Mouse (Mus musculus) frontal cortex, postnatal 25 days (tissue): ENCODE data around the gene Sun1.

Experiments
- DNase-seq, 2 experiments: peaks; one replicate each; pipeline ENCODE4 v3.0.0; 2022; ENCODE audit warnings: low spot score in 2 of 2

Gene Sun1

DNA sequence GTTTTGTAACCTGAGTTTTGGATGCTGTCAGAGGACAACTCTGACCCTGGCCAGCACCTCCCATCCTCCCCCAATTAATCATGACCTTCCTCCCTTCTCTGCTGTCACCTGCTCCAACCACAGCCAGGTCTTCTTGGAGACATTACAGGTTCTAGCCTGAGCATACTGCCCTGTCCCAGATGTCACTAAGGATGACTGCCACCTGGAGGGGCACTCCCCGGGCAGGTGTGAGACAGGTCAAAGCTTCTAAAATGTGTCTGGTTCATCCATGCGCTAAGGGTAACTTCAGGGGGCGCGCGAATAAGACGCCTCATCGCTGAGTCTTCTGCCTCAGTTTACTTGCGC is 51.3 kb downstream of the Sun1 start:
- DNase-seq, result no peak

DNA sequence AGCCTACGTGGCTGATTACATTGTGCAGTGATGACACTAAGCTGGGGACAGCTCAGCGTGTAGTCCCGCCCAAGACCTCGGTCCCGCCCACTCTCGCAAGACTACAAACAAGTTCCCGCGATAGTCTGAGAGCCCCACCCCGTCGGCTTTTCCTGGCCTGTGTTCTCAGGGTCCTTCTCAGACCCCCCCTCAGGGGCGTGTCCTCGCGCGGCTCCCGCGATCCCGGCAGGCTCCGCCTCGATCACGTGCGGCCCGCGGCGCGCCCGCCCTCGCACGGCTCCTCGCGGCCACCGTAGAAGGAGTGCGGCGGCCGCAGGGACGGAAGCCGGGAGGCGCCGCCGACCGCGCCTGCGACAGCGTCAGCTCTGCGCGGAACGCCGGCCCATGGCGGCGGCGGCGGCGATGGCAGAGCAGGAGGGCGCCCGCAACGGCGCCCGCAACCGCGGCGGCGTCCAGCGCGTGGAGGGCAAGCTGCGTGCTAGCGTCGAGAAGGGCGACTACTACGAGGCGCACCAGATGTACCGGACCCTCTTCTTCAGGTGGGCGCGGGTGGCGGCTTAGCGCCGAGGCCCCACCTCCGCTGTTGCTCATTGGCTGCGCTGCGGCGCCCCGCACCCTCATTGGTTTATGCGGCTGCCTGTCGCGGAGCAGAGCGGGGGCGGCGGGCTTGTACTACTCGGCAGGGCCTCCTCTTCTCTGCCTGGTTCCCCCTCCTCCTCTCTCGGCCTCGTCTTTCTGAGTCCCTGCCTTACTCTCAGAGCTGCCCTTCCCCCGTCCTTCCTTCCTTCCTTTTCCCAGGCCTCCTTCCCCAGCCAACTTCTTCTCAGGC is 51.9 kb downstream of the Sun1 start, which contains the start of gene Get4:
Gene Get4 (plus strand): TSS at position 244 of the 829 bp plus-strand sequence.
- peak; percentile 95 to 96 for DNase-seq

DNA sequence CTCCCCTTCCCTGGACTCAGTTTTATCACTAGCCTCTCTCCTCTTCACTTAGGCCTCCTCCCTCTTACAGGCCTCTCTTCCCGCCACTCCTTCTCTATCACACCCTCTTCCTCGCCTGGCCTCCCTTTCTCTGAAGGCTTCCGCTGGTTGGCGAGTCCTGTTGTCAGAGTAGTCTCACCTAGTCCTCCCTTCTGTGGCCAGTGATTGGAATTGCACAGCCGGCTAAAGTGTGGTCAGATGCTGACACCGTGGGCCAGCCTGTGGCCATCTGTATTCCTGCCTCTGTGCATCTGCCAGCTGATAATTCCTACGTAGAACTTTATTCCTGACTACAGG is 52.4 kb downstream of the Sun1 start:
- DNase-seq, result no peak

DNA sequence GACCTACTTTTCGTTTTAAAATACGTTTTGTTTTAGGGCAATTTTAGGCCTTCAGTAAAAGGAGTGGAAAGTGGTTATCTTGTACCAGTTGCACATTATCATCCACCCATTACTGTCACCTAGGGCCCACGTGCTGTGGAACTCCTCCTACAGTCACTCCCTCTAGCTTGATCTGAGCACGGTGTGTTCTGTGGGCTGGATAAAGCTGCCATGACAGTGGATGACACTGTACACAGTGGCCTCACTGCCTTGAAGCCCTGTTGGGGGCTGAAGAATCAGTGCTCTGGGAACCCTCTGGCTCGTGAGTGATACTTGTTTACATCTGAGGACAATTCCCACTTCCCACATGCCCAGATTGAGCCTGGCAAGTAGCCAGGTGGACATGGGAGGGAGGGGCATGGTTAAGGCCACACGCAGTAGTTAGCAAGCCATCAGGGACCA is 52.9 kb downstream of the Sun1 start:
- DNase-seq, result no peak

DNA sequence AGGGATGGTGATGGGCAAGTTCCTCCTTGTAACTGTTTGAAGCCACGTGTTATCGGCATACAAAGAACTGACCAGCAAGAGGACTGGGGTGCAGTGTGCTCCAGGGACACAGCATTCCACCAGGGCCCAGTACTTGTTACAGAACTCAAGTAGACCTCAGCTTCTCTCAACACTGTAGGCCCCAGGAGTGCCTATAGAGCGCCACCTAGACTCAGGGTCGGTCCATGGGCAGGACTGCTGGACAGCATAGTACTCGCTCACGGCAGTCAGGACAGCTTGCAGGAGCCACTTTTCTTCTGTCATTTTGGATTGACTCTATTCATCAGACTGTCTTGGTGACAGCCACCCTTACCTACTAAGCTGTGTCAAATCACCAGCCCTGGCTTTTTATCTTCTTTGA is 54.5 kb downstream of the Sun1 start:
- DNase-seq, result no peak

DNA sequence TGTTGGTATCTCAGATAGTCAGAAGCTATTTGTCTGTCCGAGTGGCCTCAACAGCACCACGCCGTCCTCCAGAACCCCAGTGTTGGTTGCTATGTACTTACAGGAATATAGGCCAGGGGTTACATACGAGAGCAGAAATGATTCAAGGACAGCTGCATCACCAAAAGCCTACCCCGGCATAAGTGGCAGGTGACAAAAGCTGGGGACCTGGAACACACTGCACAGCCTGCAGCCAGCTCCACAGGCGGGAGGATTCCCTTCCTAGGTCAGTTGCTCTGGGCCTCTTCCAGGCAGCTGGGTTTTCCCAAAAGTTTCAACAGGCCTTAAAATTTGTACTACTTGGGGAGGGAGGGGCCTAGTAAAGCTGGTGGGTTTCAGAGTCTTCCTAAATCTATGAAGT is 55.3 kb downstream of the Sun1 start:
- no peak for DNase-seq

DNA sequence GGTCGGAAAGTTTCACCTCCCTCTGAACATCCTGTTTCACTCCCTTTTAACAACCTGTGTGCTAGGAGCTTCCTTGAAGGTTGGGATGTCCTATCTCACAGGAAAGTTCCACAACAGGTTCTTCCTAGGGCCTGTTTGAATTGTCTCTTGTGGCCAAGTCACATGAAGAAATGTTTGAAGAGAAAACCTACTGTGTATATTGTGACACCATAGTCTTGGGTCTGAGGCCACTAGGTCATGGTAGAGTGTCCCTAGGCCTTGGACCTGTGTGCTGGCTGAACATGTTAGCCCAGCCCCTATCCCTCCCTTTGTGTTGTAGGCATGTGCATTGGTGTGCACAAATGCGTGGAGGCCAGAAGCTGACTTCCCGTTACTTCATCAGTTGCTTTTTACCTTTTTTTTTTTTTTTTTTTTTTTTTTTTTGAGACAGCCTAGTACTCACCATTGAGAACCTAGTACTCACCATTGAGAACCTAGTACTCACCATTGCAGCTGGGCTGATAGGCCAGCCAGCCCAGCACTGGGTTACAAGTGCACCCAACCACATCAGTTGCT is 55.9 kb downstream of the Sun1 start:
- no peak for DNase-seq

DNA sequence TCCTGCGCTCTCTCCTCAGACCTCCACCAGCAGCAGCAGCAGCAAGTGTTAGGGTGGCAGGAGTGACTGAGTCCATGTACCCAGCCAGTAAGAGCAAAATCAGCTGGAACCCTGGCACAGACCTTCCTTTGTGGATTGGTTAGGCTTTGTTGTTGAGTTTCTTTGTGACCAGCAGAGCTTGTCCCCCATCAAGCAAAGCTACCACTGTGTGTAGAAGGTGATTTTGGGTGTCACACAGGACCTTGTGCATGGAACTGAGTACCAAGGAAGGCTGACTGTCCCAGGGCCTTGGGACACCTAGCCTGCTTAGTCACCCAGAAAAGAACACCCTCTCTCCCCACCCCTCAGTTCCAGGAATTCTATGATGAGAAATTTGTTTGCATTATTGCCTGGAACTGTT is 56.8 kb downstream of the Sun1 start:
- DNase-seq, result no peak

DNA sequence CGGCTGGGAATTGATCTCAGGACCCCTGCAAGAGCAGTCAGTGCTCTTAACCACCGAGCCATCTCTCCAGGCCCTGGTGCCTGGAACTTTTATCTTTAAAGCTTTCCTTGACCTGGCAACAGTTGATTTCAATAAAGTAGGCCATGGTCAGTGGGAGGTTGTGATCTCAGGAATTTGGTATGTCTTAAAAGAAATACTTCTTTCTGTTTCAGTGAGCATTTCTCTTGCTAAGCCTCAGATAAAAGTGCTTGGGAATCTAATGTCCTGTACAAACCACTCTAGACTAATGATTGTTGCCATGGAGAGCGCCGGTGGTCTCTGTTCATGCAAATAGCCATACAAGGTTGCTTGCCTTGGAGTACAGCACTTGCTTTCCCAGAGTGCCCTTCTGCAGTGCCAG is 57.4 kb downstream of the Sun1 start:
- DNase-seq, result no peak

DNA sequence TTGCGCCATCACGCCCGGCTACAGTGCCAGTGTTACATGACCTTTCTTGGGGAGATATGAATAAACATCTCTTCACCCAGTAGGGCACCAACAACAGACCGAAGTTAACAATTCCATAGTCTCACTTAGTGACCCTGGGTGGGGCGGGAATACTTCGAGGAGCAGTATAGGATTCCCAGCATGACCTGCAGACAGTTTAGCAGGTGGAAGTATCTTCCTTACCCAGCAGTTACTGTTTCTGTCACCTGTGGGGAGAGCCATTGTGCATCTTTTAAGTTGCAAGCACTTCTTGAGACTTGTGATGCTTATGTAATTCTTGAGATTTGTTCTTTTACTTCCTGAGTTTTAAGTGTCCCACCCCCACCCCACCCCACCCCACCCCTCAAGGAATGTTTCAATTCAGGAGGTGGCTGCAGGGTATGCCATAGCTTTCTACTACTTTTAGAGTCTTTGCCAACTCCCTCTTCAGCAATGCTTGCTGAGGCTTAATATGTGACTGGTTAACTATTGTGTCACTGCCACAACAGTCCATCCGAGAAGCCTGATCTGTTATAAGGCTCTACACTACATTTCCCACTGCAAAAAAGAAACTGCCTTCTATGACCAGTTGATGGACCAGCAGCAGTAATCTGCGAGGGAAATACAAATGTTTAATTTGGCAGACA is 58.1 kb downstream of the Sun1 start:
- no peak for DNase-seq

DNA sequence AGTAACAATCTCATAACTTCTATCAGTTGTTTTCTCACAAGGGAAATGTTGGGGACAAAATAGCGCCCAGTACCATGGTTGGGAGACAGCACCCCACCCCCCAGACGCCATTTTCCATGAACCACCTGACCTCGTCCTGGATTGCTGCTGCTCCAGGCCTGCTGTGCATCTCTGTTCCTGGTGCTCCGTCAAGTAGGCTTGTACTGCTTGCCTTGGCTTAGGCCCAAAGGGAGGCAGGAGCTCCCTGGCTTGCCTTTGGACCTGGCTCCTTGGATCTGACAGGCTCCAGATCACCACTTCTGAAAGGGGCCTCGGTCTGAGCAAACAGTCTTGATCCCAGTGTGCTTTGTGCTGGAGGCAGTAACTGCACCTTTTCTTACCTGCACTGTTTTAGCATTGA is 59.4 kb downstream of the Sun1 start:
- DNase-seq, result no peak

DNA sequence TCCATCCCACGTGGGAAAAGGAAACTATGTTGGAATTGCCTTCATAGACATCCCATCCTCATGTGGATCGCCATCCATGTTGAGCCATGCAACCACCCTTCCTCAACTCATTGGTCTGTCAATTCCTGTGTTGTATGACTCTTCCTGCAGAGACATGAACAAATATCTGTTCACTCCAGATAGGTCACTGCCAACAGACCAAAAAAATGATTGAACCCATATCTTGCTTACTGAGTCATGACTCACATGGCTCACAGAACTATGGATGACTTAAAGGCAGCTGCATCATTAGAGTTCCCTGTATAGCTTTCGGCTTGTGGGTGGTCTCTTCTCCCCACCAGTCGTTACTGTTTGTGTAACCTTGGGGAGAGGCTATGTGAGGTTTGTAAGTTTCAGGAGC is 61.0 kb downstream of the Sun1 start:
- no peak for DNase-seq

DNA sequence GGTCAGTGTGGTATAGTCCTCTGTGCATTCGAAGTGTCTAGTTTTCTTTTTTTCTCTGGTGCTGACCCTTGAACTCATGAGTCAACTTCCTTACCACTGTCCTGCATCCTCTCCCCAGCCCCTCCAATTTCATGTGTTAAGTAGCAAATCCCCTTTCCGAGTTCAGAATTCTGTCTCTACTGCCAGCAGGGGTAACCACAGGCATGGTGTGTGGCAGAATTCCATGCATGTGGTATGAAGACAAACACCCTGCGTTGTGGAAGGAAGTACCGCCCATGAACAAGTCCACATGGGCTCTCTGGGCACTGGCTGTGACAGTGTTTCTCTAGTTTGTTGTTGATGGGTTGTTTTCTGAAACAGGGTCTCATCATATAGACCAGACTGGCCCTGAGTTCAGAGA is 67.2 kb downstream of the Sun1 start:
- DNase-seq, result no peak

DNA sequence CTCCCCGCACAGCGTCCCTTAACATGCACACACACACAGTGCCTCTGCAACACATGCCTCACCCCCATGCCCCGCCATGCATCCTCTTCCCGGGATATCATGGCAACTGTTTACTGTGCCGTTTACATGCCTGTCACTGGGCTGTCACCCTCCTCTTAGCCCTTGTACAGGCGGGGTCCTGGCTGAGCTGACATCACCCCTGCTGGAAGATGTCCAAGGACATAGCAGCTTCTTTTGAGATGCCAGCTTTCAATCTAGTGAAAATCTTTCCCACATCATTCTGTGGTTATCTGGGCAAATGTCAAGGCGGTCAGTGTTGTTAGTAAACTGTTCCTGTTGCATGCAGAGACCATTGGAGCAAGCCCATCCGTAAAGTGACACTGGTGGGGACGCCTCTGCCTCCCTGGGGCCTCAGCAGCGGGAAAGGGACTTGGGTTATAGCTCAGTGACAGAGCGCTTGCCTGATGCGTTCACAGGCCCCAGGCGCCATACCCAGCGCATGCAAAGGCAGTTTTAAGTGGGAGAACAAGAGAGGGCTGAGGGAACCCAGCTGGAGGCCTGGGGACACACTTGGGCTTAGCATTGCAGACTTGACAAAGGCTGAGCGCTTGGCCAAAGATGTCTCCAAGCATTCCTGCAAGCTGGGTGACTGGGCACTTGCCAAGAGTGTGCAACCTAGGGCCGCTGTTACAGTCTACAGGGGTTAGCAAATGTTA is 70.5 kb downstream of the Sun1 start:
- no peak for DNase-seq

DNA sequence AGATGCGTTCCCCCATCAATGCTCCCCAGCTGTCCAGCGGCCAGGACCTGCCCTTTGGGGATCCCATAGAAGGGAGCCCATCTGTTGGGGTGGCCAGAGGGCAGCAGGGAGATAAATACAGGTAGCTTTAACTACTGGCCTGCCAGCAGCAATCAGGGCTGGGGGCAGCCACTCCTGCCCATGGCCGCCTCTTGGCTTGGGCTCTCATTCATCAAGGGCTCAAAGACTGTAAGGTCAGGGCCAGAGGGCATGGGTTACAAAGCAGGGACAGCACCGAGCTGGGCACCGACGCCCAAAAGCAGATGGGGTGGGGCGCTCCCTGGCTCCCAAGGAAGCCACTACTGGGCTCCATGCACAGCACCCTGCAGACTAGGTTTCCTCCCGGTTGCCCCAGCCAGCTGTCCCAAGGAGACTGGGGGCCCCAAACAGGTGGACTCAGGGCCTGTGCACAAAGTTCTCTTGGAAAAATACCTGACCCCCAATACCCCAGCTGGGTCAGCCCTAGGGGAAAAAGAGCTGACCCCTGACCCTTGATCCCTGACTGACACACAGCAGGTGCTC is 71.6 kb downstream of the Sun1 start:
- no peak for DNase-seq

DNA sequence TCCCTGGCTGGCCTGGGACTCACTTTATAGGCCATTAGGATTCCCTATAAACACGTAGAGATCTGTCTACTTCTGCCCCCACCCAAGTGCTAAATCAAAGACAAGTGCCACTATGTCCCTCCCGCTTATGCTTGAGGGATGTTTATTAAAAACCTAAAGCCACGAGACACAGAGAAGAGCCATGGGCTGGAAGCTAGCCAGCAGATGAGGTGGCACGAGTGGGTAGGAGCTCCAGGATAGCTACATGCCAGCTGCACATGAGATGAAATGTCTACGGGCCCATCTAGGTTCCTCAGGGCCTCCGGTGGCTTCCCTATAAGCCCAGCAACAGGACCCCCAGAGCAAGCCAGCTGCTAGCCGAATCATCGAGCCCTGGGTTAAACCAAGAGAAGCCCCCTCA is 76.8 kb downstream of the Sun1 start:
- DNase-seq, result peak in 1 of 2 experiments; percentile 38

DNA sequence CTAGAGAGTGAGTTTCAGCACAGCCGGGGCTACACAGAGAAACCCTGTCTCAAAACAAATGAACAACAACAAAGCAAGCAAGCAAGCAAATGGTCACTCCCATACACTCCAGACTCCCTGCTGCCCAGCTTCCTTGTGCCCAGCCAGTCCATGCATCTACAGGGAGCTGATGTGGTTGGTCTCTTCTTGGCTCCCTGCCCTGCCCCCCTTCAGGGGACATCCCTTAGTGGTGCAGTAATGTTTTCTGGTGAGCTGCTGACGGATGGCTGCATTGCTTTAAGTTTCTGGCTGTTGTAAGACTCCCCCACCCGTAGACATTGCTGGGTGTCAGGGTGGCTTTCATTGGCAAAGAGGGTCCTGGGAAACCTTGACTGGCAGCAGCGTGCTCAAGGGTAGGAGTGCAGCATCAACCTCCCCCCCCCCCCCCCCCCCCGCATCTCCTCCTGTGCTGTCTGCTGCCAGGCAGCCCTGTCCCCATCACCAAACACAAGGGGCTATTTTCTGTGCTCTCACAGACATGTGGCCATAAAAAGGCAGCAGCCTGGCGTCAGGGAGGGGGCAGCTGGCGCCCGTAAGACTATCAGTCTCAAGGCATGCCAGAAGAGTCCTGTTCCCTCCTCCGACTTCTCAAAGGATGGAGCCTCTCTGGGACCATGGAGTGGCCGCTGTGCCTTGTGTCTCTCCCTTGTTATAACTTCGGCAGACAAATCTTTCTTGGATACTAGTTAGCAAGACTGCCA is 81.1 kb downstream of the Sun1 start:
- no peak for DNase-seq

DNA sequence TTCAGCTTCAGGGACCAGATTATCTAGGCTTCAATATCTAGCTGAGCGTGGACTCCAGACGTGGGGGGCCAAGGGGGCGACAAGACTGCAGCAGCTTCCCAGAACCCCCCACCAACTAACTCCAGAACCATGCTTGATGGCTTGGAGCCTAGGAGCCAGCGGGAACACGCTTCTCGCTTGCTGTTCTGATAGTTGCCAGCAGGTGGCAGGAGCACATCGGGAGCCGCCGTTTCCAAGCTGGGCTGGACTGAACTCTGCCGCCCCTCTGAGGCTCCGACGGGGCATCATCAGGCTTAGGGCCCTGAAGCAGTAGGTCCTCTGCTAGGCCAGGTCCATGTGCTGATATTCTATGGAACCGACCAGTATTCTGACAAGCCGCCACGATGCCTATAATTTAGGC is 81.8 kb downstream of the Sun1 start:
- peak; percentile 81 to 87 for DNase-seq

DNA sequence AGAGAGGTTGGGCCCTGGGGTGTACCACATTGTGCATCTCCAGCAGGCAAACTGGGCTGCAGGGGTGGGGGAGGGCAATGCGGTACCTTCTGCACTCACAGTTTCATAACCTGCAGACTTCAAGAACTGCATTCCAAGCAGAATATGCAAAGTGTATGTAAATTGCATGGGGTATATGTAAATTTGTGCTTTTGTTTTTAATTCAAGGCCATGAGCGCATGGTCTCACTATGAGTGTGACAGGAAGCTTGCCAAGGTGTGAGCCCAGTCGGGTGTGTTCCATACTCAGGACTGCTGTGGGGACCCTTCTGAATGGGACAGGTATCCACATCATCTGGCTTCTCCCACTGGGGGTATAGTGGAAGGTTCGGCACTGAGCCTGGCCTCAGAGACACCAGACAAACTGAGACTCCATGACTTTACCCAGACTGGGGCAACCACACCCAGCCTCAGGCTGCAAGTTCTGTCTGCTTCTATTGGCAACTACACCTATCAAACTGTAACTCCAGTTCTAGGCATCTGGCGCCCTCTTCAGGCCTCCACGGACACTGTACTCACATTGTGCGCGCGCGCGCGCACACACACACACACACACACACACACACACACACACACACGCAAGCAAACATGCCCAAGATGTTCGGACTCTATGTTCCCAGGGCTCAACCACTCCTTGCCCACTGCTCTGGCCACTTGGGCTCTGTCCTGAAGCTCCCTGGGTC is 83.2 kb downstream of the Sun1 start:
- no peak for DNase-seq

DNA sequence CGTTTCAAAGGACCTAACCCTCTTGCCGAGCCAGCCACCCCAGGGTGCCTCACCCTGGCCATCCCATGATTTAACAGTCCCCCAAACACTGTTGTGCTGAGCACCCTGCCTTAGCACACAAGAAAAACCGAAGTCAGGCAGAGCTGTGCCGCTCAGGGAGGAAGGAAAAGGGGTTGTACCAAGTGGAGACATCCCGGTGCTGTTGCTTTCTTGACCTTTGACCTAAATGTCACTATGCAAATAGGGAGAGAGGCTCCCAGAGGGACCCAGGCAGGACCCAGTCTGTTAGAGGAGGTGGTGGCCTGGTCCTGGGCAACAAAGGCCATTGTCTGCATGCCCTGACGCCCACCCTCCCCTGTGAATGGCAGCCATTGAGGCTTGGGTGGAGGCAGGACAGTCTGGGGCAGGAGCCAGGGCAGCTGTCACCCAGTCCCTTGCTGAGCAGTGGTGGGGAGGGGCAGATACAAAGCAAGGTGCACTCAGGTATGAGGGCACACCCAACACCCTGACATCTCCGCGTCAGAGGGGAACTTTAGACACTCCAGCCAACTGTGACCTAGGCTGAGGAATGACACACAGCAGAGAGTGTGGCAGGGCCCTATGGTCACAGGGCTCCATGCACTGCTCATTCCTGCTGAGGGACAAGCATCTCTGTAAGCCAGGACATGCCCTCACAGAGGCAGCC is 85.1 kb downstream of the Sun1 start:
- no peak for DNase-seq
